Mouse (Mus musculus): ENCODE data around the gene Atp1b1. TPM values are rescaled to one million over a fixed set of nuclear protein-coding genes. Genes with fewer than 3 reads are reported as not detected.

The Atp1b1 gene
- total and polyA plus RNA-seq, 3 experiments: 0.17 to 0.32 (median 0.23) TPM

DNA sequence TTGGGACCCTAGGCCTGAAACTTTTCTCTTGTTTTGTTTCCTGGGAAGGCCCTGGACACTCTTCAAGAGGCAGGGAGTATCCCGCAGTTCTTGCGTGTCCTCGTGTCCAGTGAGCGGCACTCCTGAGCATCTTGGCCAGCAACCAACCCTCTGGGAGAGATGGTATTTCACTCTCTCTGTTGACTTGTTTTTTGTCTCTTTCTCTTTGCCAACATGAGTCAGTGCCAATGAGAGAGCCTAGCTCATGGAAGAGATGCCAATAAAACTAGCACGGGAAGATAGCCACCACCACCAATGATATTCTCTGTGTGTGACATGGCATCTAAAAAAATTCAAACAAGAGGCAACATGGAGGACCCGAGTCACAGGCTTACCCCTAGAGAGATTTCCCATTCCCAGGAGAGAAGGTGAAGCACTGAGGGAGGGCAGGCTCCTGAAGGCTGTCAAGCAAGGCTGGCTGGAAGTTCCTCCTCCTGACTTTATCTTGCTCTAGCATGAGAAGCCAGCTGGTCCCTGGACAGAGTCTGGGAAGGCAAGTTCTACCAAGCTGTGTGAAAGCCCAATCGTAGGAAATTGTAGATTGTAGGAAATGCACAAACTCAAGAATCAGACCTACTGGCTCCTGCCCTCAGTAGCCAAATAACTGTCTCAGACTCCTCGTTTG is 35.0 kb upstream of the Atp1b1 start:
- Histone ChIP-seq H3K4me3 (replicated peaks in 1 of 3; ENCODE audit: low read depth in 2 of 3, low read length in 2 of 3, poor library complexity in 1 of 3) (no peak overlapping the region), H3K36me3 (replicated peaks in 1 of 2; ENCODE audit: control insufficient read depth in 1 of 2, insufficient read depth in 1 of 2, low read length in 1 of 2) (no peaks in the 10 kb centered on the region), H3K79me2 (replicated peaks; ENCODE audit: control insufficient read depth, extremely low read depth, insufficient read depth, poor library complexity, severe bottlenecking) (no peaks in the 10 kb centered on the region), H3K27ac (ENCODE audit: insufficient read depth, low read depth) (no peak overlapping the region), H3K4me2 (ENCODE audit: insufficient read depth, low read depth, poor library complexity, severe bottlenecking) (no peak overlapping the region), H3K9ac (ENCODE audit: insufficient read depth, low read depth) (no peak overlapping the region), H3K27me3 (replicated peaks) (no peaks in the 10 kb centered on the region), H3K9me3 (replicated peaks; ENCODE audit: low read length) (peaks cover 3% of the 10 kb centered on the region), H3K4me1 (ENCODE audit: control insufficient read depth in 1 of 2, insufficient read depth in 2 of 2) (peaks cover 3 to 14% of the 10 kb centered on the region in 2 experiments; a peak in 3 of 4 replicates)
- in situ Hi-C loops (cut with MboI; ENCODE audit: low pct_ligation_motif_present, low pct_unique_long_range_greater_than_20kb, low sequenced_read_pairs): no loop called here
- dilution Hi-C loops (cut with MboI; ENCODE audit: extremely low pct_ligation_motif_present, extremely low pct_unique_long_range_greater_than_20kb, low sequenced_read_pairs): no loop called here
- no peak for DNase-seq (ENCODE audit: extremely low read depth)
- TF ChIP-seq TBP (conservative IDR thresholded peaks at IDR 0.05; ENCODE audit: low read depth, low read length): no peak
- TF ChIP-seq NRF1 (IDR thresholded peaks at IDR 0.05; ENCODE audit: low read depth, low read length): no peak
- TF ChIP-seq USF2 (conservative IDR thresholded peaks at IDR 0.05; ENCODE audit: low read depth, low read length): no peak

- Histone ChIP-seq H3K4me3 (replicated peaks in 1 of 3; ENCODE audit: low read depth in 2 of 3, low read length in 2 of 3, poor library complexity in 1 of 3) (no peak overlapping the region), H3K27ac (ENCODE audit: insufficient read depth, low read depth) (no peak overlapping the region), H3K4me1 (ENCODE audit: control insufficient read depth in 1 of 2, insufficient read depth in 2 of 2) (peaks cover 3 to 14% of the 10 kb centered on the region in 2 experiments; a peak in 3 of 4 replicates), H3K9ac (ENCODE audit: insufficient read depth, low read depth) (no peak overlapping the region), H3K9me3 (replicated peaks; ENCODE audit: low read length) (peaks cover 2% of the 10 kb centered on the region), H3K36me3 (replicated peaks in 1 of 2; ENCODE audit: control insufficient read depth in 1 of 2, insufficient read depth in 1 of 2, low read length in 1 of 2) (no peaks in the 10 kb centered on the region), H3K27me3 (replicated peaks) (no peaks in the 10 kb centered on the region), H3K79me2 (replicated peaks; ENCODE audit: control insufficient read depth, extremely low read depth, insufficient read depth, poor library complexity, severe bottlenecking) (no peaks in the 10 kb centered on the region), H3K4me2 (ENCODE audit: insufficient read depth, low read depth, poor library complexity, severe bottlenecking) (no peak overlapping the region)
- in situ Hi-C loops (cut with MboI; ENCODE audit: low pct_ligation_motif_present, low pct_unique_long_range_greater_than_20kb, low sequenced_read_pairs) (no loop called here), dilution Hi-C loops (cut with MboI; ENCODE audit: extremely low pct_ligation_motif_present, extremely low pct_unique_long_range_greater_than_20kb, low sequenced_read_pairs) (no loop called here)
- no peak for TF ChIP-seq RCOR1 (conservative IDR thresholded peaks at IDR 0.05; ENCODE audit: low read depth, low read length)
- TF ChIP-seq TBP (conservative IDR thresholded peaks at IDR 0.05; ENCODE audit: low read depth, low read length): no peak
- TF ChIP-seq GABPA (IDR thresholded peaks at IDR 0.05; ENCODE audit: insufficient replicate concordance, low read depth, low read length): no peak
- TF ChIP-seq MAFK (IDR thresholded peaks at IDR 0.05; ENCODE audit: insufficient replicate concordance, low read length): no peak
- TF ChIP-seq SIN3A (IDR thresholded peaks at IDR 0.05; ENCODE audit: low read length): no peak
- no peak for TF ChIP-seq NRF1 (IDR thresholded peaks at IDR 0.05; ENCODE audit: low read depth, low read length)
- TF ChIP-seq ZNF384 (IDR thresholded peaks at IDR 0.05; ENCODE audit: low read depth, low read length): no peak
- no peak for TF ChIP-seq USF2 (conservative IDR thresholded peaks at IDR 0.05; ENCODE audit: low read depth, low read length)
- no peak for TF ChIP-seq ETS1 (conservative IDR thresholded peaks at IDR 0.05; ENCODE audit: low read depth, low read length)
- no peak for TF ChIP-seq MYC (IDR thresholded peaks at IDR 0.05; ENCODE audit: low read depth, low read length)
- no peak for TF ChIP-seq EP300 (IDR thresholded peaks at IDR 0.05; ENCODE audit: low read length)
- TF ChIP-seq SMC3 (IDR thresholded peaks at IDR 0.05; ENCODE audit: low read depth, low read length): no peak
- no peak for TF ChIP-seq ZMIZ1 (IDR thresholded peaks at IDR 0.05; ENCODE audit: low read depth, low read length)
- no peak for TF ChIP-seq UBTF (IDR thresholded peaks at IDR 0.05; ENCODE audit: low read depth, low read length)
- TF ChIP-seq JUND (conservative IDR thresholded peaks at IDR 0.05; ENCODE audit: low read depth, low read length): no peak
- DNase-seq (ENCODE audit: extremely low read depth): no peak
Observed at GRCm38 (mm10) chr1:164492476-164492875, 34.3 kb upstream of the Atp1b1 start.
